Mouse (Mus musculus) C2C12 (cell line): Measurements from ENCODE around the gene Cir1. TPM values are rescaled to one million over a fixed set of nuclear protein-coding genes. Genes with fewer than 3 reads are reported as not detected.

Experiments
- H3K27me3 ChIP-seq: one replicate; pipeline ENCODE4 v1.6.1; 2011; ENCODE audit not compliant: control insufficient read depth, insufficient read depth, insufficient read length
- H3K36me3 ChIP-seq: one replicate; pipeline ENCODE4 v1.6.1; 2011; ENCODE audit not compliant: control insufficient read depth, insufficient read depth
- H3K4me3 ChIP-seq: one replicate; pipeline ENCODE4 v1.5.1; 2011; ENCODE audit warnings: mild to moderate bottlenecking, control low read depth; ENCODE audit not compliant: poor library complexity, insufficient read depth, severe bottlenecking
- H3K79me2 ChIP-seq: one replicate; pipeline ENCODE4 v1.6.1; 2011; ENCODE audit not compliant: control insufficient read depth, insufficient read depth
- H3K79me3 ChIP-seq: one replicate; pipeline ENCODE4 v1.6.1; 2011; ENCODE audit warnings: low read depth, control low read depth
- H3ac ChIP-seq: one replicate; pipeline ENCODE3; 2011; ENCODE audit warnings: low read depth; ENCODE audit not compliant: control insufficient read depth, insufficient read length
- CEBPB ChIP-seq: IDR thresholded peaks from one replicate; pipeline ENCODE4 v1.6.1; 2011; ENCODE audit warnings: low read depth, mild to moderate bottlenecking, control low read depth, moderate library complexity
- CTCF ChIP-seq: IDR thresholded peaks from one replicate; pipeline ENCODE4 v1.5.1; 2011; ENCODE audit not compliant: control insufficient read depth, insufficient read depth, insufficient read length
- FOSL1 ChIP-seq: IDR thresholded peaks from one replicate; pipeline ENCODE4 v1.8.0; 2011; ENCODE audit warnings: mild to moderate bottlenecking, low read length; ENCODE audit not compliant: poor library complexity, insufficient read depth, severe bottlenecking
- MAX ChIP-seq: IDR thresholded peaks from one replicate; pipeline ENCODE4 v1.6.1; 2011; ENCODE audit warnings: mild to moderate bottlenecking, control low read depth
- MYOD1 ChIP-seq: IDR thresholded peaks from one replicate; pipeline ENCODE4 v1.6.1; 2011; ENCODE audit warnings: low read depth; ENCODE audit not compliant: control insufficient read depth, insufficient read length
- MYOG ChIP-seq: IDR thresholded peaks from one replicate; pipeline ENCODE4 v1.6.1; 2011; ENCODE audit not compliant: control insufficient read depth, insufficient read length; ENCODE audit errors: extremely low read depth
- USF1 ChIP-seq: IDR thresholded peaks from one replicate; pipeline ENCODE4 v1.6.1; 2011; ENCODE audit warnings: low read depth, mild to moderate bottlenecking, control low read depth, moderate library complexity
- polyA plus RNA-seq: library from polyadenylated mRNA; unstranded; fragments of >200 nt; fragmentation: generic; extraction: Trizol; gene quantifications from one replicate; pipeline ENCODE4 v1.2.1, GENCODE M21; 2012; ENCODE audit warnings: missing spikeins

Cir1 gene
- polyA plus RNA-seq, 1 experiment: 3.4 TPM

GRCm38 (mm10) chr2:73281707-73282106 lies 30.8 kb downstream of the Cir1 start:
- peaks cover 13% of the 10 kb centered on the region for H3K27me3 ChIP-seq
- no peaks in the 10 kb centered on the region for H3K36me3 ChIP-seq
- no peaks in the 10 kb centered on the region for H3K79me3 ChIP-seq
- H3K79me2 ChIP-seq: no peaks in the 10 kb centered on the region
- H3ac ChIP-seq: no peak overlapping the region
- TF ChIP-seq MAX: no peak
- no peak for TF ChIP-seq CEBPB
- TF ChIP-seq CTCF: no peak
- TF ChIP-seq FOSL1: no peak
- no peak for TF ChIP-seq USF1
- no peak overlapping the region for H3K4me3 ChIP-seq

- no peak for TF ChIP-seq MAX
- TF ChIP-seq CTCF: no peak
- TF ChIP-seq FOSL1: no peak
- TF ChIP-seq CEBPB: no peak
- no peak for TF ChIP-seq MYOD1
- no peak for TF ChIP-seq MYOG
- TF ChIP-seq USF1: no peak
- Histone ChIP-seq H3K36me3 (no peaks in the 10 kb centered on the region), H3K79me3 (no peaks in the 10 kb centered on the region), H3K79me2 (no peaks in the 10 kb centered on the region), H3K4me3 (no peak overlapping the region), H3ac (no peak overlapping the region), H3K27me3 (peaks cover 13% of the 10 kb centered on the region)
Observed at GRCm38 (mm10) chr2:73281048-73281661, 31.3 kb downstream of the Cir1 start.

- H3K79me3 ChIP-seq: no peaks in the 10 kb centered on the region
- H3ac ChIP-seq: no peak overlapping the region
- H3K4me3 ChIP-seq: no peak overlapping the region
- H3K79me2 ChIP-seq: no peaks in the 10 kb centered on the region
- TF ChIP-seq CTCF (no peak), MYOD1 (no peak)
- peaks cover 13% of the 10 kb centered on the region for H3K27me3 ChIP-seq
- no peaks in the 10 kb centered on the region for H3K36me3 ChIP-seq
Observed at GRCm38 (mm10) chr2:73280356-73281047, 32.0 kb downstream of the Cir1 start.

- Histone ChIP-seq H3K4me3 (no peak overlapping the region), H3K79me3 (no peaks in the 10 kb centered on the region), H3K27me3 (peaks cover 17% of the 10 kb centered on the region), H3K36me3 (no peaks in the 10 kb centered on the region), H3K79me2 (no peaks in the 10 kb centered on the region), H3ac (no peak overlapping the region)
- no peak for TF ChIP-seq MYOD1
- no peak for TF ChIP-seq USF1
Observed at GRCm38 (mm10) chr2:73279271-73280038, 33.0 kb downstream of the Cir1 start.

- TF ChIP-seq MYOG (no peak), CEBPB (no peak), USF1 (no peak), MAX (no peak), CTCF (no peak), MYOD1 (no peak), FOSL1 (no peak)
- Histone ChIP-seq H3K79me3 (no peaks in the 10 kb centered on the region), H3K27me3 (peaks cover 23% of the 10 kb centered on the region), H3K36me3 (no peaks in the 10 kb centered on the region), H3K4me3 (no peak overlapping the region), H3ac (no peak overlapping the region), H3K79me2 (no peaks in the 10 kb centered on the region)
Observed at GRCm38 (mm10) chr2:73278869-73279268, 33.6 kb downstream of the Cir1 start.

GRCm38 (mm10) chr2:73278131-73278854 lies 34.2 kb downstream of the Cir1 start:
- no peaks in the 10 kb centered on the region for H3K36me3 ChIP-seq
- no peaks in the 10 kb centered on the region for H3K79me3 ChIP-seq
- no peaks in the 10 kb centered on the region for H3K79me2 ChIP-seq
- no peak overlapping the region for H3K4me3 ChIP-seq
- H3K27me3 ChIP-seq: peaks cover 29% of the 10 kb centered on the region
- H3ac ChIP-seq: no peak overlapping the region
- TF ChIP-seq CTCF (peak; percentile 88), CEBPB (no peak)
